Mouse (Mus musculus) embryonic fibroblast, embryonic 13.5 days (primary cell): Measurements from ENCODE around the gene Usp7.

Experiments used
- CTCF ChIP-seq: IDR thresholded peaks from 2 replicates; pipeline ENCODE4 v1.5.1; 2011; ENCODE audit warnings: mild to moderate bottlenecking, control low read depth, low read length, moderate library complexity, borderline replicate concordance; ENCODE audit not compliant: insufficient read depth
- POLR2A ChIP-seq: IDR thresholded peaks from 2 replicates; pipeline ENCODE4 v1.6.1; 2011; ENCODE audit warnings: low read depth, mild to moderate bottlenecking, control low read depth, low read length, moderate library complexity

DNA sequence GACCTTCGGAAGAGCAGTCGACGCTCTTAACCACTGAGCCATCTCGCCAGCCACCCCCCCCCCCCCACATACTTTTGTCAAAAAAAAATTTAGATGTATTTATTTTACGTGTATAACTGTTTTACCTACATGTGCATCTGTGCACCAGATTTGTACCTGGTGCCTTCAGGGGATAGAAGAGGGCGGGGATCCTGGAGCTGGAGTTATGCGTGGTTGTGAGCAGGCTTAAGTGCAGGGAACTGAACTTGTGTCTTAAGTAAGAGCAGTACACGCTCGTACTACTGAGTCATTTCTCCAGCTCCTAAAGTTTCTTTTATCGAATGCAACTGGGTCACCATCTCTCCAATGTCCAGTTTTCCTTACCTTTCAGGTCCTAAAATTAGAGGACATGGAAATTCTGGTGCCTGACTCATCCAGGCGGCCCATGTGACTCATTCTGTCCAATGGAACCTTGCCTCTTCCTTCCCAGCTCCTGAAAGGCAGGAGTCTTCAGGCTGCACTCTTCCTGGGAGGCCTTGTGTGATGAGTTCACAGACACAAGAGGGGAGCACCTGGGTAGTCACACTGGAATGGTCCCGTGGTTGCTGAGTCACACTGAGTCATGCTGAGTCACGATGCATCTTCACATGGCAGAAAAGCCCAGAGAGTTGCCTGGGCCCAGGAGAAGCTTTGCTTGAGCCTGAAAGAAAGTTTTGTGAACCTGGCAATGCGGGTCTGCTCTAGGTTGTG, 18.5 kb upstream of the Usp7 start:
- TF ChIP-seq POLR2A, result 0 out of 2 replicates have a peak, but pooled peaks have one; percentile 14
- TF ChIP-seq CTCF, result no peak
